ENCODE assay signal across 8 mouse cellular contexts in genomic region chr1:62966885-62967284, GRCm38 (mm10).
DNase-seq lines count a peak whose midpoint lies in the region; ATAC-seq and TF ChIP-seq lines count a peak whose summit lies in the region.

No protein-coding gene starts in this region.

- no peak overlapping the region for H3K27ac ChIP-seq in liver, adult 2 months (replicated peaks; ENCODE audit: insufficient read depth, low read depth, low read length)
- H3K27ac ChIP-seq in embryonic facial prominence, embryonic 14.5 days (replicated peaks; ENCODE audit: low read depth, low read length): no peak overlapping the region

- no peaks in the 10 kb centered on the region for H3K4me1 ChIP-seq in liver, adult 2 months (ENCODE audit: control insufficient read depth, insufficient read depth, low read length)
- H3K4me1 ChIP-seq in embryonic facial prominence, embryonic 14.5 days (ENCODE audit: control insufficient read depth, insufficient read depth, low read length): 0 out of 2 replicates have a peak, but pooled peaks cover 3% of the 10 kb centered on the region

- H3K9ac ChIP-seq in liver, adult 2 months (ENCODE audit: low read depth, low read length): no peak overlapping the region
- no peak overlapping the region for H3K9ac ChIP-seq in embryonic facial prominence, embryonic 14.5 days (ENCODE audit: low read depth, low read length)

- H3K4me2 ChIP-seq in embryonic facial prominence, embryonic 14.5 days (ENCODE audit: low read depth, low read length): no peak overlapping the region

- no peaks in the 10 kb centered on the region for H3K36me3 ChIP-seq in liver, adult 2 months (ENCODE audit: control insufficient read depth, insufficient read depth, low read length)
- no peaks in the 10 kb centered on the region for H3K36me3 ChIP-seq in embryonic facial prominence, embryonic 14.5 days (ENCODE audit: control insufficient read depth, insufficient read depth, low read length)

- peak; percentile 27 for DNase-seq in adrenal gland, postnatal 14 days
- no peak for DNase-seq in adrenal gland, adult 2 months
- DNase-seq in liver, adult 2 months (ENCODE audit: extremely low read depth, low read depth, low spot score): peak; percentile 14
- no peak for DNase-seq in liver
- peak; percentile 39 for DNase-seq in embryonic facial prominence, embryonic 14.5 days (ENCODE audit: low spot score)
- peak; percentile 82 for DNase-seq in retina, embryonic 14.5 days (ENCODE audit: low spot score)
- DNase-seq in right cerebral cortex, postnatal 36 days (ENCODE audit: low spot score in 2 of 2): no peak
- no peak for DNase-seq in ovary, postnatal 36 days (ENCODE audit: low spot score)

- TF ChIP-seq CTCF in liver, adult 2 months (IDR thresholded peaks at IDR 0.05; ENCODE audit: low read depth, low read length): 0 out of 2 replicates have a peak, but pooled peaks have one; percentile 16

- no peaks in the 10 kb centered on the region for H3K79me2 ChIP-seq in liver, adult 2 months (ENCODE audit: control insufficient read depth, insufficient read depth, low read length)

- no peak overlapping the region for H3K4me3 ChIP-seq in liver, adult 2 months (ENCODE audit: insufficient read depth, low read depth, low read length)
- no peak overlapping the region for H3K4me3 ChIP-seq in embryonic facial prominence, embryonic 14.5 days (ENCODE audit: low read depth, low read length)

- H3K27me3 ChIP-seq in liver, adult 2 months (ENCODE audit: control insufficient read depth, insufficient read depth, low read length): no peaks in the 10 kb centered on the region
- H3K27me3 ChIP-seq in embryonic facial prominence, embryonic 14.5 days (replicated peaks; ENCODE audit: control insufficient read depth, insufficient read depth, low read length): no peaks in the 10 kb centered on the region

- no peak for ATAC-seq in embryonic facial prominence, embryonic 14.5 days (ENCODE audit: low read depth)

- H3K9me3 ChIP-seq in embryonic facial prominence, embryonic 14.5 days (ENCODE audit: control insufficient read depth, low read length): no peaks in the 10 kb centered on the region

- 33% methylated on average over 5 of the region's 5 CpGs for WGBS in liver, adult 2 months
- WGBS in embryonic facial prominence, embryonic 14.5 days: 23% methylated on average over 5 of the region's 5 CpGs

- TF ChIP-seq POLR2A in liver, adult 2 months (IDR thresholded peaks at IDR 0.05; ENCODE audit: extremely low read depth, insufficient read depth, low read length): no peak

Comparison
In these comparisons a context has a peak if more than half of its experiments do, and no peak if none do; other contexts are left out.
1. DNase-seq: peak in adrenal gland, postnatal 14 days (single experiment), liver, adult 2 months (single experiment), embryonic facial prominence, embryonic 14.5 days (single experiment) and retina, embryonic 14.5 days (single experiment); none in adrenal gland, adult 2 months (single experiment), liver (single experiment), right cerebral cortex, postnatal 36 days (0 of 2) and ovary, postnatal 36 days (single experiment).